Mouse (Mus musculus) urinary bladder, postnatal 4 days (tissue): ENCODE measurements around the gene Ripply1.
"Not testable (repeated sequence)": the region's sequence is repeated elsewhere in the genome, so short reads cannot be mapped to it uniquely, and the experiment has no call there.

Source experiments
- DNase-seq, 2 experiments: peaks; one replicate each; pipeline ENCODE4 v3.0.0; 2021 to 2022; ENCODE audit warnings: low spot score in 2 of 2

The Ripply1 gene

GRCm38 (mm10) chrX:139781563-139781962 lies 590 bp downstream of the Ripply1 start:
- no peak for DNase-seq

GRCm38 (mm10) chrX:139780988-139781387 lies 1.2 kb downstream of the Ripply1 start:
- no peak for DNase-seq

- DNase-seq = no peak
Observed at GRCm38 (mm10) chrX:139779401-139779800, 2.8 kb downstream of the Ripply1 start.

- DNase-seq = no peak
Observed at GRCm38 (mm10) chrX:139778886-139779285, 3.3 kb downstream of the Ripply1 start.

- DNase-seq = no peak
Observed at GRCm38 (mm10) chrX:139777357-139777756, 4.8 kb downstream of the Ripply1 start.

- DNase-seq = no peak
Observed at GRCm38 (mm10) chrX:139775084-139775612, 7.0 kb downstream of the Ripply1 start.

GRCm38 (mm10) chrX:139774309-139775083 lies 7.7 kb downstream of the Ripply1 start:
- DNase-seq = peak in 1 of 2 experiments; percentile 17

- DNase-seq = no peak
Observed at GRCm38 (mm10) chrX:139769975-139770637, 12.0 kb downstream of the Ripply1 start.

- no peak for DNase-seq
Observed at GRCm38 (mm10) chrX:139762546-139762945, 19.6 kb downstream of the Ripply1 start.

GRCm38 (mm10) chrX:139758634-139759033 lies 23.5 kb downstream of the Ripply1 start:
- not testable (repeated sequence) for DNase-seq

GRCm38 (mm10) chrX:139751855-139752254 lies 30.3 kb downstream of the Ripply1 start:
- DNase-seq = no peak

GRCm38 (mm10) chrX:139737066-139737465 lies 45.1 kb downstream of the Ripply1 start:
- DNase-seq = no peak

- no peak for DNase-seq
Observed at GRCm38 (mm10) chrX:139730541-139730940, 51.6 kb downstream of the Ripply1 start.
